Mouse (Mus musculus) lung, adult 18-20 months (tissue): ENCODE results near the gene Plekhg1.

Source experiments
- DNase-seq, 2 experiments: peaks; one replicate each; pipeline ENCODE4 v3.0.0; 2022; ENCODE audit warnings: mixed read lengths in 2 of 2

Plekhg1 gene

DNA sequence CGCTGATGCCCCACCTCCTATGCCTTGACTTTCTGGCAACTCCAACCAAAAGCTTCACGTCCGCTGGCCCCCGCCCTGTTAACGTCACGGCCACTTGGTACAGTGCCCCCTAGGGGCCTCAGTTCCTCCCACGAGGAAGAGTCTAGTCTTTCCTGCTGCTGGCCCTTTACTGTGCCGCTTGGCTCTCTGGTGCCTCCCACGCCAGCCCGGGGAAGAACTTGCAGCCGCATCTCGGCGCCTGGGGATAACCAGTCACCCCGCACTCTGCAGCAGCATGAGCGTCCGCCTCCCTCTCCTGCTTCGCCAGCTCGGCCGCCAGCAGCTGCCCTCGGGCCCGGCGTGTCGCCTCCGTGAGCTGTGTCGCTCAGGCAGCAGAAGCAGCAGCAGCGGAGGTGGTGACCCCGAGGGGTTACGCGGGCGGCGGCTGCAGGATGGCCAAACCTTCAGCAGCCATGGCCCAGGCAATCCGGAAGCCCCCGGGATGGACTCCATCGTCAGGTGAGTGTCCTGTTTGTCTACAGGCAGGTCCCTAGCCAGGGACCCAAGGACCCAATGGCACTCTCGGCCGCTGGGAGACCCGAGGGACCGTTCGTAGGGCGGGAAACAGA is 232.9 kb downstream of the Plekhg1 start, which contains the start of gene Mthfd1l:
Mthfd1l (plus strand) TSS at position 138 of the 608 bp plus-strand sequence.
- peak; percentile 85 to 89 for DNase-seq

DNA sequence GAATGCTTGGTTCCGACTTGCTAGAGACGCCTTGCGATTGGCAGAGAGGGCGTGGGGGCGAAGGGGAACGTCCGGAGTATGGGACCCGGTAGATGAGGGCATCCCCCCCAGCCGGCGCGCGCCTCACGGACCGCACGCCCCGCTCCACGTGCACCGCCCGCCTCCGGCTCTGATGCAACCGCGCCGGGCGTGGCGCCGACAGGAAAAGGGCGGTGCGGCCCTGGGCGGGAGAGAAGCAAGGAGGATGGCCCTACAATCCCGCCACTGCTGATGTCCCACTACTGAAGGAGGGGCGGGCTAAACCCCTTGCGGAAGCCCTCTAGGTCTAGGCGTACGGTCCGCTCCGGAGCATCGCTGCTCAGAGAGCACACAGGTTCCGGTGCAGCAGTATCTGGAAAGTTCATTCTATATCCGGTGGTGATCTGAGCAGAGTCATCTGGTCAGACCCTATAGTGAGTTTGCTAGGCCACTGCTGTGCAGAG is 233.5 kb downstream of the Plekhg1 start:
- peak; percentile 86 to 90 for DNase-seq

DNA sequence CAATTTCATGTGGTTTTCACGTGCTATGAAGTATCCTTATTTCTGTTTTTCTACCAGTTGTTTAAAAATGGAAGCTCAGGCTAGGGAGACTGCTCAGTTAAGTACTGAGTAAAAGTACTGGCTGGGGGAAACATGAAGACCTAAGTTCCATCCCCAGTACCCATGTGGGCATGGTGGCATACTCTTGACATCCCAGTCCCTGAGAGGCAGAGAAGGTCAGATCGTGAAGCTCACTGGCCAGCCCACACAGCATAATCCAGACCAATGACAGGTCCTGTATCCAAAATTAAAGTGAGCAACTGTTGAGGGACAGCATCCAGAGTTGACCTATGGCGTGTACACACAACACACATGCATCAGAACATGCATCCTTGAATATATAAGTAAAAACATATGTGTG is 234.2 kb downstream of the Plekhg1 start:
- DNase-seq = no peak

GRCm38 (mm10) chr10:3975898-3976622 is 235.9 kb downstream of the Plekhg1 start:
- peak in 1 of 2 experiments; percentile 29 for DNase-seq

GRCm38 (mm10) chr10:3976623-3977010 is 236.5 kb downstream of the Plekhg1 start:
- no peak for DNase-seq

- no peak for DNase-seq
Measured at GRCm38 (mm10) chr10:3978326-3978725, 238.2 kb downstream of the Plekhg1 start.

GRCm38 (mm10) chr10:3978792-3979488 is 238.8 kb downstream of the Plekhg1 start:
- DNase-seq = no peak

DNA sequence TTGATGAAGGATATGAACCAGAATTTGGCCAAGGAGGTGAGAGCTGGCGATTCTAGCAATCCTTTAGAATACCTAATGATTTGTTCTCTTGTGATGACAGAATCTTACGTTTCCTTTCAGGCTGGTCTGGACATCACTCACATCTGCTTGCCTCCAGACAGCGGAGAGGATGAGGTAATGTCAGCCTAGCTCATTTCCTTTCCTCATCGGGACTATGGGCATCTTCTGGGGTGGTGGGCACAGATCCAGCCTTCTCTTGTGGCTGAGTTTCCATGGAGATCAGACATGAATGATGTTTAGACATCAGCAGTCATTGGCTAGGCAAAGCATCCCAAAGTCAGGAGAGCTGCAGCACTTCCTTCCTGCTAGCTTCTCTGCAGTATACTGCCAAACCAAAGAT is 240.1 kb downstream of the Plekhg1 start:
- no peak for DNase-seq

- no peak for DNase-seq
Measured at GRCm38 (mm10) chr10:3990295-3990883, 250.2 kb downstream of the Plekhg1 start.

GRCm38 (mm10) chr10:3993365-3994102 is 253.4 kb downstream of the Plekhg1 start:
- no peak for DNase-seq

DNA sequence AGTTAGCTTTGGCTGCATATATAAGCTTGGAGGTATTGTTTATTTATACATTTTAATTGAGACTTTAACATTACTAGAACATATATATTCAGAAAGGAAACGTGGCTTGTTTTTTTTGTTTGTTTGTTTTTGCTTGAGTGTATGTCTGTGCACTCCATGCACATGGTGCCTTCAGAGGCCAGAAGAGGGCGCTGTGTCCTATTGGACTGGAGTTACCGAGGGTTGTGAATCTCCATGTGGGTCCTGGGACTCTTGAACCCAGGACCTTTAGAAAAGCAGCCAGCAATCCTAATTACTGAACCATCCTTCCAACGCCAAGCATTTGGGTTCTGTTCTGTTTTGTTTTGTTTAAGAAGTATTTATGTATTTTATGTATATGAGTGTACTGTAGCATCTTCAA is 255.1 kb downstream of the Plekhg1 start:
- DNase-seq = no peak

DNA sequence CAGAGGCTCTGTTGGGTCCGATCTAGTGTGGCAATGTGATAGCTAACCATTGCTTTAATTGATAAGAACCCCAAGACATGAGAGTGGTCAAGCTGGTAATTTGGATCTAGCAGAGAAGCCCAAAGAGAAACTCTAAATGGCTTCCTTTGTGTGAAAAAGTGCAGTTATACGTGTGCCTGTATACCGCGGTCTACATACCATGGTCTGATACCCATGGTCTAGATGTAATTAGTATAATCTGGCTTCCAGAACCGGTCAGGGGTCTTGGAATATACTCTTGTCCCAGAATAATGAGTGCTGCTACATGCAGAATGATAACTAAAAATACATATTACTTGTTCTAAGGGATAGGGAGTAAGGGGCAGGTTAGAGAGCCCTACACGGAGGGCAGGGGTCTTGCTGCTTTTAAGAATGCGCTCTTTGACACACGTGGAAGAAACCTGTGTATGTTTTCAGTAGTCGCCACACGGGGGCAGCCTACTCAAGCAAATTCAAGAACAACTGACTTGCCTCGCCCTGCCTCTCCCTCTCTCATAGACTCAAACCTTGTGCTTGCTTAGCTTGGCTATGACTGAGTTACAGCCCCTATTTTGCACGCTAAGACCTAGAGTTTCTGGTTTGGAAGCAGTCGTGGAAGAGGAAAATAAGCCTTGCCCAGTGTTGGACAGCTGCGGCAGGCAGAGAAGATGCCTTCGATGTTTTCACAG is 256.2 kb downstream of the Plekhg1 start:
- peak; percentile 47 to 68 for DNase-seq

- DNase-seq = no peak
Measured at GRCm38 (mm10) chr10:3997851-3998426, 257.8 kb downstream of the Plekhg1 start.

DNA sequence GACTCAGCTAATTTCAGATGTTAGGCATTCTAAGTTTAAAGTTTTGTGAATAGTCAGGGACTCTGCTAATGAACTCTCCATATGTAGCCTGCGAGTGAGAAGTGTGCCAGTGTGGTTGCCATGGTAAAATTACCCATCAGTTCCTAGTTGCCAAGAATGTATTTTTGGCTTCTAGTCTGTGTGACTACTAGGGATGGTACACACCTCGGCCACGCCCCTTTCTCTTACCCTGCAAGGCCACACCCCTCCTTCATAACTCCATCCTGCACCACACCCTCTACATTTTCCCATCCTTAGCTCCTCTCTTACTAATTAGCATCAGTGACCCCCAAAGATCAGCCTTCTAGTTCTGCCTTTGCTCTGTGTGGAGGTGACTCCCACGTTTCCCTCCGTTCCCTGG is 262.5 kb downstream of the Plekhg1 start:
- DNase-seq = no peak

GRCm38 (mm10) chr10:4005191-4005590 is 265.0 kb downstream of the Plekhg1 start:
- DNase-seq = no peak

- no peak for DNase-seq
Measured at GRCm38 (mm10) chr10:4006296-4007015, 266.3 kb downstream of the Plekhg1 start.
